Mouse (Mus musculus) heart, postnatal 0 days (tissue): ENCODE measurements at regions not wholly inside any gene's neighbourhood (a gene's known extent, or its start where the extent isn't known, plus 50 kb on each side); places are given as distances from the start of the nearest gene placed in this dataset.

Experiments
- CTCF ChIP-seq: IDR thresholded peaks from 2 replicates; pipeline ENCODE4 v1.5.1; 2016; ENCODE audit warnings: antibody characterized with exemption, control low read depth, low read depth
- EP300 ChIP-seq: IDR thresholded peaks from 2 replicates; pipeline ENCODE4 v1.6.1; 2016; ENCODE audit warnings: antibody characterized with exemption, low read depth

DNA sequence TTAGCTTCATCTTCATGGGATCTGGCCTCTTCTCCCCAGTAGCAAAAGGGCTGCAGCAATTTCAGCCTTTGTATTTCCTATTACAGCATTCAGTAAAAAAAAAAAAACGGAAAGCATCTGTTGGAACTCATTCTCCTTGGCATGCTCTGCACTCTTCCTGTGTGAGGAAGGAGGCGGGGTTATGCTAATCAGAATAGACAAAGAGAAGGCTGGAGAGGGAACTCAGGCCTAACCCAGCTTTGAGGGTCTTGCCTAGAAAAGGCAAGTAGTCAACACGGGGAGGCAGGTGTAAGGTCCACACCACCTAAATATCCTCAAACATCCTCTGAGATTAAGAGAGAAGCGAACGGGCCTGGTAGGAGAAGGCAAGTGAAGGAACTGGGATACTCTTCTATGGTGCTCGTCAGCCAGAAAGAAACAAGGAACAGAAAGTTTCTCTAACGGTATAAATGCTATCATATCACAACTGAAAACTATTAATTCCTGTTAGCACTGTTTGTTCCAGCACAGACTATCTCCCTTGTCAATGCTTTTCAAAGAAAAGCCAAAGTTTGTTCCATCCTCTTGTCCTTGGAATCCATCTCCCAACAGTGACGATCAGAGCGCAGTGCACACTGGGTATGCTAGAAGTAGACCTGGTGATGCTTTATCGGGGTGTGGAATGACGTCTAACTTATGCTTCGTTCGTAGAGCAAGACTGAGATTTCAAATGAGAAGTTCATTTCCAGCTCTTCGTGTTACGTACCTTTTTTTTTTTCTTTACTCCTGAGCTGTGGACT lies 98.9 kb downstream of the Kctd12 start:
- TF ChIP-seq CTCF (no peak), EP300 (no peak)
